Mouse (Mus musculus): Measurements from ENCODE around the gene Mllt10.

Mllt10 gene

GRCm38 (mm10) chr2:18055016-18055928 is at the start of gene Mllt10:
Mllt10 (plus strand) TSS chr2:18055237.
- in situ Hi-C loops (cut with MboI) = no loop called here

- in situ Hi-C loops (cut with MboI) = no loop called here
Measured at GRCm38 (mm10) chr2:18011226-18011625, 43.8 kb upstream of the Mllt10 start.

DNA sequence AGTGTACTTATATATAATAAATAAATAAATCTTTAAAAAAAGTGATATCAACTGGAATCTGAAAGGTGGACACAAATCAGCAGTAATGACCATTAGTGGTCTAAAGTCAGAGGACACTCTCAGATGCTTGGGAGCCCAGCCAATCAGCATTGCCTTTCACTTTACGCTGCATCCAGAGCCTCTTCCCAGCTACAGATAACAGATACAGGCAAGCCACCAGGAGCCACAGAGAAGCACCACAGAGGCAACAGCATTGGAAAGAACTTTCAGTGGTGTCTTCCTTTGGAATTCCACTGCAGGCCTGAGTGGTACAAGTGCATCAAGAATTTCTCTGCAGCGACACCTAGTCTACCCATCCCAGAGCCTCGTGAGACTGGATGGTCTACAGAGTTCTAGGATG is 42.2 kb upstream of the Mllt10 start:
- in situ Hi-C loops (cut with MboI) = no loop called here

DNA sequence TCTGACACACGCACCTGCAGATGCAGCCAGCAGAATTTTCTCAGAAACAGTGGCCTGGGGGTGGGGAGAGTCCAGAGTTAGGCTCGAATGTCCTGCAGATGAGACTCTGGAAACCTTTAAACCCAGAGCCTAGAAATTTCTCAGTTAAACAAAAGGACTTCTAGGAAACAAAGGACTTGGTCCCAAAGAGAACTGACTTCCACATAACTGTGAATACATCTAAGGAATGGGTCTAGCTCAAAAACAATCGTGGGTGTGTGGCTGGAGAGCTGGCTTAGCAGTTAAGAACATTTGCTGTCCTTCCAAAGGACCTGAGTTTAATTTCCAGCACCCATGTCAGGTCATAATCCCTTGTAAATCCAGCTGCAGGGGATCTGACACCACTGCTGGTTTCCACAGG is 39.5 kb upstream of the Mllt10 start:
- in situ Hi-C loops (cut with MboI) = no loop called here

DNA sequence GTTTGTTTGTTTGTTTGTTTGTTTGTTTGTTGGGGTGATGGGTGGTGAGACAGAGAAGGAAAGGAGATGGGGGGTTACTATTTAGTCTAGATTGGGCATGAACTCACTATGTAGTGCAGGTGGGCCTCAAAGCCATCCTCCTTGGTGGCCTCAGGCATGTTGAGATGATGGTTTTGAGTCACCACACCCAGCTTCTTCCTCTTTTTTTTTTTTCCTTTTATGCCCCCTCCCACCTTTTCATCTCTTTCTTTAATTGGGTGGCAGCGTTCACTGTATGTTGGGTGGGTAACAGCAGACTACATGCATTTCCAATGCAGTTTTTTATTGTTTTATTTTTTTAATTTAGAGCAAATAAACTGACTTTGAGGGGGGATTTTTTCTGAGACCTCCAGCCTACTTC is 38.4 kb upstream of the Mllt10 start:
- in situ Hi-C loops (cut with MboI) = no loop called here

DNA sequence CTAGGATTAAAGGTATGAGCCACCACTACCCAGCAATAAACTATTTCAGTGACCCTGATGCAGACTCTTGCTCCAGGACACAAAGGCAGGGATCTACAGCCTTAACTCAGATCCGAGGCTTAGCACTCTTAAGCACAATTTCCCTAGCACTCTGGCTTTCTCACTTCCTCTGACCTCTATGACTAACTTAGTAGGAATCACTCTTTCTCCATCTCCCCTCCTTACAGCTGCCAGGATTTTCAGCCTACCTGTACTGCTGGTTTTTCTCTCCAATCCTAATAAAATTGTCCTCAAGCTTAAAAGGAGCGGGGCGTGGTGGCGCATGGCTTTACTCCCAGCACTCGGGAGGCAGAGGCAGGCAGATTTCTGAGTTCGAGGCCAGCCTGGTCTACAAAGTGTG is 37.7 kb upstream of the Mllt10 start:
- in situ Hi-C loops (cut with MboI) = no loop called here

DNA sequence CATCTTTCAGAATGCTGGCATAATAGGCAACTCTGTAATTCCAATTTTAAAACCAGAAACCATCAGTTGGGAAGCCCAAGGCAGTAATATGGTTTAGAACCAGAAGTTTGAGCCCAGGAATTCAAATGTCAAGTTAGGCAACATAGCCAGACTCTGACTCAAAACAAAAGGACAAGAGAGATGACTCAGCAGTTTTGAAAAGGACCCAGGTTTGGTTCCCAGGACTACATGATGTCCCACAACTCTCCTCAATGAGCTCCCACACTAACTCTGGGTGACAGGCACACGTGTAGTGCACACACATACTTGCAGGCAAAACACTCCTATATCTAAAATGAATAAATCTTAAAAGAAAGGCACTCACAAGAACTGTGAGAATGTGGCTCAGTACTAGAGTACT is 35.9 kb upstream of the Mllt10 start:
- in situ Hi-C loops (cut with MboI) = no loop called here

DNA sequence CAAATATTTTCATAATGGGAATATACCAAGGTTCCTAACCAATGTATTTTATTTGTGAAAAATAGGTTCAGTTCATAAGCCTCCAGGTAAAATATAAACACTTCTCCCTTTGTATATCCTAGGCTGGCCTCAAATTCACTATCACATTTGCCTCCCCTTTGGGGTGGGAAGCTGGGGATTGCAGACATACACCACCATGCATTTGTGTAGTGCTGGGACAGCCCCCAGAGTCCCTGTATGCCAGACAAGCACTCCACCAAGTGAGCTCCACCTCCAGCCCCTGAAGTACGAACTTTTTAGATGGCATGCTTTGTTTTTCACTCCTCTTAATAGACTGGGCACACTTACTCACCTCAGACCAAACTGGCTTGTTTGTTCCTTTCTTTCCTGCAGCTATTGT is 32.2 kb upstream of the Mllt10 start:
- in situ Hi-C loops (cut with MboI) = loop anchor here (10.0 kb wide), 1 partner anchor 182 kb away; no protein-coding TSS in a partner anchor

DNA sequence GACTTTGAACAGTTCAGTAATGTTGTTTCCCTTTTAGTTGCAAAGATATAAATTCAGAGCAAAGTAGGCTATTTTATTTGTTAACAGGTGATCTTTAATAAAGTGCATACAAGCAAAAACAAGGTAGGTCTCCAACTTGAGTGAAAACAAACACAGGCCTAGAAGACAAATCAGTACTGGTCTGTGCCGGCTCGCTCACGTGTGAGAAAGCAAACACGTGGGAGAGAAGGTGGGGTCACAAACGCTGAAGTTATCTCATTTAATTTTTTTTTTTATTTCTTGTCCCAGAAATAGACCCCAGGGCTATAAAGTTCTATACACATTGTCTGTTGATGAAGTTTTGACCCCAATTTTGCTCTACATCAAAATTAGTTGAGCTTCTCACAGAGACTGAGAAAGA is 29.9 kb upstream of the Mllt10 start:
- in situ Hi-C loops (cut with MboI) = loop anchor here (10.0 to 25.0 kb wide), 2 partner anchors 180 to 662 kb away; partner anchors contain the start of genes Bmi1 and Spag6

DNA sequence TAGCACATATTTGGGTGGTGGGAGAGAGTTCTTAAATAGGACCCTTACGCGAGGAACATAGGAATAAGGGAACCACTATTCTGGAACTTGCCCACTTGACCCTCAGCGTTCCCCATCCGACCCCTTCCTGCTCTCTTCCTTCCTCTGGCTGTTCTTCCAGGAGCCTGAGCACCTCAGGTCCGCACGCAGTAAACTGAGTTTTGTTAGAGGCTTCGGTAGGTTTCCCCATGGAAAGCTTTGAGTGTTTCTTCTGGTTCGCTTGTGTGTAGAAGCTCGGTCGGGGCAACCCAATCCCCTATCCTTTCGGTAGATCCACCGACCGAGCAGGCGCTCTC is 29.3 kb upstream of the Mllt10 start:
- in situ Hi-C loops (cut with MboI) = loop anchor here (10.0 to 25.0 kb wide), 2 partner anchors 179 to 662 kb away; partner anchors contain the start of genes Bmi1 and Spag6

- in situ Hi-C loops (cut with MboI) = loop anchor here (10.0 to 25.0 kb wide), 2 partner anchors 178 to 661 kb away; partner anchors contain the start of genes Bmi1 and Spag6
Measured at GRCm38 (mm10) chr2:18026116-18026947, 28.7 kb upstream of the Mllt10 start.

GRCm38 (mm10) chr2:18027448-18028139 is 27.4 kb upstream of the Mllt10 start:
- in situ Hi-C loops (cut with MboI) = loop anchor here (10.0 to 25.0 kb wide), 2 partner anchors 177 to 660 kb away; partner anchors contain the start of genes Bmi1 and Spag6

- in situ Hi-C loops (cut with MboI) = loop anchor here (10.0 to 25.0 kb wide), 2 partner anchors 176 to 659 kb away; partner anchors contain the start of genes Bmi1 and Spag6
Measured at GRCm38 (mm10) chr2:18028140-18029021, 26.7 kb upstream of the Mllt10 start.

DNA sequence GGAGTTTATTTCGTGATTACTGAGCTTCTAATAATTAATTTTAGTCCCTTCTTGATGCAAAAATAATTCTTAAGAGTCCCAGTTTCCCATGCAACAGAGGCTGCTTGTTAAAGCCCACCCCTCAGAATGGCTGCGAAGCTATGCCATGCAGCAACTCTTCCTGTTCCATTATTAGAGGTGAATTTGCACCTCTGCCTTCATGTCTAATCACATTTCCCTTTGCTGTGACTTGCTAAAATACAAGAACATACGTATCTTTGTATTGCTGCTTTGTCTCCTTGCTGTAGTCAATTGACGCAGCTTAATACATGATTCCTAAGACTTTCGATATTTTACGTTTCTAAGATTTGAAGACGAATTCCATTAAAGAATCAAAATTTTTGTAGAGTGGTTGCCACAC is 25.4 kb upstream of the Mllt10 start:
- in situ Hi-C loops (cut with MboI) = loop anchor here (10.0 to 25.0 kb wide), 2 partner anchors 175 to 658 kb away; partner anchors contain the start of genes Bmi1 and Spag6

- in situ Hi-C loops (cut with MboI) = loop anchor here (25.0 kb wide), 1 partner anchor 657 kb away; the partner anchor contains the start of genes Bmi1 and Spag6
Measured at GRCm38 (mm10) chr2:18030581-18030980, 24.5 kb upstream of the Mllt10 start.

DNA sequence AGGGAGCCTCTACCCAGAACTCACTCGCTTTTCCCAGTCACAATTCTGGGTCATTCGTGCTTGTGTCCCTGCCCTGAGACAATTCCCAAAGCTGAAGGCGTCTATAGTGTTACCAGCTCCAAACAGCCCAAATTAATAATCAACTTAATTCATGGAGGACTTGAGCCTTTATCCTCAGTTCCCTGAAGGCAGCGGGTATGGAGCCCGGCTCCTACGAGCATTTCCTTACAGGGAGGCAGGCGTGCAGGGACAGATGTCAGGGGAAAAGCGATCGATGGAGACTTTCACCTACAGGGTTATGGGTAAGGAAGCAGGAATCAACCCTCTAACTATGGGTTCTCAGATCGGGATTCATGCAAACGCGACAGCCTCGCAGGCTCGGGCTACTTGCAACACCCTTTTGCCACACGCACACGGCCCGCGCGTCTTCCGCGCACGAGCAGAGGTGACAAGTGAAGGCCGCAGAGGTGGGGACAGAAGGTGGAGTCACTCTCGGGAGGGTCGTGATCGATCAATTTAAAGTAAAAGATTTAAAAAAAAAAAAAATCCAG is 23.7 kb upstream of the Mllt10 start:
- in situ Hi-C loops (cut with MboI) = loop anchor here (25.0 kb wide), 1 partner anchor 656 kb away; the partner anchor contains the start of genes Bmi1 and Spag6

DNA sequence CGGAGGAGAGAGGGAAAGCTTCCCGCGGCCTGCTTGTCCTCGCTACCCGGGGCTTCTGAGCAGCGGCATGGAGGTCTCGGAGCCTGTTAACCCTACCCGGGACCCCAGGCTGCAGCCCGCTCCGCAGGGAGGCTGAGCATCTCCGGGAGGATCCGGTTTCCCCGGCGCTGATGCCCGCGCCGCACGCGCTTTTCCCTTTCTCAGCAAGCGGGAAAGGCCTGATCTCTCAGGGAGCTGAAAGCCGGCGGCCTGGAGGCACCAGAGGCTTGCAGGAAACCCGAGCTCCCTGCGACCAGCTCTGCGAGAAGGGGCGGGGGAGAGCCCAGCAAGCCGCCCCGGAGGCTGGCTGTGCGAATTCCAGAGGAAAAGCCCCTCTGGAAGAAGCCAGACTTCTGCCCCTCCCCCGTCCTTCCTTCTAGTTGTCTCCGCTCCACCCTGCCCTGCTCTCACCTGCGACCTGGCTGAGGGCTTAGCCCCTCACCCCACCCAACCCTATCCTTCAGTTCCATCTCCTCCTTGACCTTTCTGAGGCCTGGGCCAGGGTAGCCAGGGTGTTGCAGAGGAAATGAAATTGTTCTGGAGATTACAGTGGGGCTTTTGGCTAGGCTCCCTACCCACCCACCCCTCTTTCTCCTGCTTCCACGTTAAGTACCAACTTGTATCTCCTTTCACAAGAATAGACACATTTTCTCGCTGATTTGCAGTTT is 23.1 kb upstream of the Mllt10 start:
- in situ Hi-C loops (cut with MboI) = loop anchor here (25.0 kb wide), 1 partner anchor 655 kb away; the partner anchor contains the start of genes Bmi1 and Spag6

- in situ Hi-C loops (cut with MboI) = loop anchor here (25.0 kb wide), 1 partner anchor 655 kb away; the partner anchor contains the start of genes Bmi1 and Spag6
Measured at GRCm38 (mm10) chr2:18032538-18032895, 22.5 kb upstream of the Mllt10 start.

Data from mature B cell (primary cell).